Mouse (Mus musculus) neural tube, embryonic 12.5 days (tissue): ENCODE data around the gene Anxa8. TPM values are rescaled to one million over a fixed set of nuclear protein-coding genes. Genes with fewer than 3 reads are reported as not detected.

Source experiments
- ATAC-seq: fragments of 200-750 bp; cut with Nextera tagmentation; 2 replicates; pipeline ENCODE4 v1.8.0; 2017; ENCODE audit warnings: low read depth, mild to moderate bottlenecking, moderate TSS enrichment, moderate library complexity; ENCODE audit not compliant: low FRiP score
- H3K27ac ChIP-seq: fragments of 300-500 bp; sonication (generic); 2 replicates; pipeline ENCODE4 v1.5.1; 2016
- H3K27me3 ChIP-seq: fragments of 300-500 bp; sonication (generic); replicated peaks from 2 replicates; pipeline ENCODE4 v1.6.1; 2016; ENCODE audit warnings: mild to moderate bottlenecking
- H3K36me3 ChIP-seq: fragments of 300-500 bp; sonication (generic); 2 replicates; pipeline ENCODE4 v1.6.1; 2016; ENCODE audit warnings: mild to moderate bottlenecking
- H3K4me1 ChIP-seq: fragments of 300-500 bp; sonication (generic); 2 replicates; pipeline ENCODE4 v1.6.1; 2016
- H3K4me2 ChIP-seq: fragments of 300-500 bp; sonication (generic); replicated peaks from 2 replicates; pipeline ENCODE4 v1.6.1; 2016; ENCODE audit warnings: mild to moderate bottlenecking
- H3K4me3 ChIP-seq: fragments of 300-500 bp; sonication (generic); 2 replicates; pipeline ENCODE4 v1.5.1; 2016
- H3K9ac ChIP-seq: fragments of 300-500 bp; sonication (generic); 2 replicates; pipeline ENCODE4 v1.6.1; 2016; ENCODE audit warnings: mild to moderate bottlenecking
- H3K9me3 ChIP-seq: fragments of 300-500 bp; sonication (generic); 2 replicates; pipeline ENCODE4 v1.6.1; 2016; ENCODE audit warnings: mild to moderate bottlenecking
- WGBS: fragments of 180-500 bp; shearing (Covaris S2); methylation state at CpG from one replicate; pipeline ENCODE4 v1.1.7; 2016; 5-methylcytosine and 5-hydroxymethylcytosine counted together
- polyA plus RNA-seq: library from polyadenylated mRNA; unstranded; fragments of >200 nt; fragmentation: Nextera tagmentation; extraction: Ambion mirVana; gene quantifications from 2 replicates; pipeline ENCODE4 v1.2.1, GENCODE M21; 2016

The Anxa8 gene
- polyA plus RNA-seq, 1 experiment from 2014 or later: 0.49 TPM

DNA sequence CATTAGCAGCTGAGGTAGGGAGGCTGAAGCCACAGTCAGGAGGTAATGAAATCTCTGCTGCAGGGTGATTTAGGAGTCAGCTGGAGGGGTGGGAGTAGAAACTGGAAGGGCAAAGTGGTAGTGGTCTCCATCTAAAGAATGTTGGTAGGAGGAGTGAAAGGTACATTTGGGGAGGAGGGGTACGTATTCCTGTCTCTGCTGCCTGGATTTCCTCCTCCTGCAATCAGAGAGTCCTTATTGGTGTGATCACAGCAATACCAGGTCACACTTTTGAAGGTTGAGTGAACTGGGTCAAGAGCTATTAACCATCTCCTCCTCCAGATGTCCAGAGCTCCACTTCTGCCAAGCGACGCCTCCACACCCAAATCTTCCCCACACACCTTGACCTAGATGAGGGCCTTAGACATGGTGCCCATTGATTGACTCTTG, 35.2 kb downstream of the Anxa8 start:
- Histone ChIP-seq H3K4me2 (no peak overlapping the region), H3K27ac (no peak overlapping the region), H3K4me3 (no peak overlapping the region), H3K4me1 (no peaks in the 10 kb centered on the region), H3K9me3 (no peaks in the 10 kb centered on the region), H3K36me3 (no peaks in the 10 kb centered on the region), H3K27me3 (no peaks in the 10 kb centered on the region), H3K9ac (no peak overlapping the region)
- WGBS: 87% methylated on average over 3 of the region's 3 CpGs
- no peak for ATAC-seq

DNA sequence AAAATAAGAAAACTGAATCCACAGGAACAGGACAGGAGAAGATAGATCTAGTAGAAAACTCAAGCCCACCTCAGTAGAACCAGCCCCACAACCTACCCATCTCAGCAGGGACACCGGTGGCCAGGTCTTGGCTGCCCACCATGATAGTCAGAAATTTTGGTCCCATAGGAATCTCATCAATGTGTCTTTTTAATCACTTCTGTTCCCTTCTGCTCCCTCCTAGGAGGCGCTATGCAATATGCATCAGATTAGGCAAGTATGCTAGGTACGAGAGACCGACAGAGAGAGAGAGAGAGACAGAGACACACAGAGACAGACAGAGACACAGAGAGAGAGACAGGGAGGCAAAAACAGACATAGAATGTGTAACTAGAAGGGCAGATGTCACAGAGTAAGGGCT, 35.9 kb downstream of the Anxa8 start:
- Histone ChIP-seq H3K27me3 (no peaks in the 10 kb centered on the region), H3K9ac (no peak overlapping the region), H3K4me2 (no peak overlapping the region), H3K36me3 (no peaks in the 10 kb centered on the region), H3K4me3 (no peak overlapping the region), H3K9me3 (no peaks in the 10 kb centered on the region), H3K4me1 (no peaks in the 10 kb centered on the region), H3K27ac (no peak overlapping the region)
- WGBS: 95% methylated on average over 4 of the region's 4 CpGs
- ATAC-seq: no peak

DNA sequence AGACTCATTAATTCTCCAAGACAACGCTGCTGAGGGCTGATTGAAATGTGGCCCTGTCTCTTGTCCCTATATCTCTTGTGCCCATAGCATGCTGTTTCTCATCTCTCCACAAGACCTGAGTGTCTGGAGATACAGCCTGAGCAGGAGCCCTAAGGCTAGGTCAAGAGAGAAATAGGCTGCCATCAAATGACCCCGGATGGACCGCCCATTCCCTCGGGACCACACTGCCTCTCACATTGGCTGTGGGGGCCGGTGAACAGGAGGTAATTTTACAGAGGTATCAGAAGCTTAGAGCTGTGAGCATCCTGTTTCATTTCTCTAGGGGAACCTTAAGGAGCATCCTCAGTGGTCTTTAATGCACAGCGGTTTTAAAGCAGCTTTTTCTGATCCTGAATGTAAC, 45.4 kb downstream of the Anxa8 start:
- Histone ChIP-seq H3K27me3 (no peaks in the 10 kb centered on the region), H3K4me2 (no peak overlapping the region), H3K36me3 (no peaks in the 10 kb centered on the region), H3K9ac (no peak overlapping the region), H3K4me1 (peaks cover 7% of the 10 kb centered on the region; the same call in 1 of the 2 replicates), H3K27ac (no peak overlapping the region), H3K4me3 (no peak overlapping the region), H3K9me3 (no peaks in the 10 kb centered on the region)
- WGBS: 67% methylated on average over 6 of the region's 6 CpGs
- no peak for ATAC-seq

DNA sequence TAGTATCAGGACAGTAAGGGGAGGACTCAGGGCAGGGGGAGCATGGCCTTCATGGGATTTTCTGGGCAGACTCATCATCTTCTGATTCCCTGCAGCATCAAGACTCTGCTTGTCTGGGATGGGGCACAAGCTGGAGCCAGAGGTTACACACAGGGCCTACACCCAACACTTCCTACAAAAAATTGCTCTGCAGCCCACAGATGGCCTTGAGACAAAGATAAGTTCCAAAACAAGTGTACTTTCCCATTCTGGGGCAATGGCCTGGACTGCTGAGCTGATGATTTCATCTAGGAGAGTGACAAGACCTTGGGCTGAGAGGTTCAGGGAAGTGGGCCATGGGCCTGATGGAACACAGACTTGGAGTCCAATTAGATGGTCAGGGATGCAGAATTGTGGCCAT, 49.6 kb downstream of the Anxa8 start:
- no peaks in the 10 kb centered on the region for H3K9me3 ChIP-seq

GRCm38 (mm10) chr14:34139671-34140664, 54.2 kb downstream of the Anxa8 start:
- no peak overlapping the region for H3K9ac ChIP-seq
- H3K27ac ChIP-seq: no peak overlapping the region
- WGBS: 84% methylated on average over 15 of the region's 15 CpGs
- H3K4me1 ChIP-seq: no peaks in the 10 kb centered on the region
- no peaks in the 10 kb centered on the region for H3K9me3 ChIP-seq
- H3K4me3 ChIP-seq: no peak overlapping the region
- no peak for ATAC-seq
- no peak overlapping the region for H3K4me2 ChIP-seq
- no peaks in the 10 kb centered on the region for H3K27me3 ChIP-seq
- no peaks in the 10 kb centered on the region for H3K36me3 ChIP-seq

More for the DNA sequence above, 49.6 kb downstream of the Anxa8 start:
- no peak for ATAC-seq
- H3K4me2 ChIP-seq: no peak overlapping the region
- no peaks in the 10 kb centered on the region for H3K27me3 ChIP-seq
- no peak overlapping the region for H3K9ac ChIP-seq
- H3K4me1 ChIP-seq: peaks cover 7% of the 10 kb centered on the region; the same call in 1 of the 2 replicates
- H3K27ac ChIP-seq: no peak overlapping the region
- H3K36me3 ChIP-seq: no peaks in the 10 kb centered on the region
- no peak overlapping the region for H3K4me3 ChIP-seq

- no peak overlapping the region for H3K4me2 ChIP-seq
- 83% methylated on average over 1 of the region's 1 CpGs for WGBS
- no peaks in the 10 kb centered on the region for H3K36me3 ChIP-seq
- H3K27me3 ChIP-seq: no peaks in the 10 kb centered on the region
- no peaks in the 10 kb centered on the region for H3K4me1 ChIP-seq
- no peak overlapping the region for H3K4me3 ChIP-seq
- no peaks in the 10 kb centered on the region for H3K9me3 ChIP-seq
- no peak overlapping the region for H3K27ac ChIP-seq
- H3K9ac ChIP-seq: no peak overlapping the region
- ATAC-seq: no peak
Measured at GRCm38 (mm10) chr14:34142316-34142715, 56.5 kb downstream of the Anxa8 start.

- no peak overlapping the region for H3K9ac ChIP-seq
- ATAC-seq: no peak
- H3K4me3 ChIP-seq: no peak overlapping the region
- 92% methylated on average over 10 of the region's 10 CpGs for WGBS
- H3K9me3 ChIP-seq: no peaks in the 10 kb centered on the region
- H3K27me3 ChIP-seq: no peaks in the 10 kb centered on the region
- no peak overlapping the region for H3K27ac ChIP-seq
- no peak overlapping the region for H3K4me2 ChIP-seq
- no peaks in the 10 kb centered on the region for H3K4me1 ChIP-seq
- no peaks in the 10 kb centered on the region for H3K36me3 ChIP-seq
Measured at GRCm38 (mm10) chr14:34142915-34143314, 57.1 kb downstream of the Anxa8 start.

Other genes with a start within 250 kb of the Anxa8 start
- 12.5 and 14.6 TPM in 2 replicates for gene Gdf10, start 162.4 kb upstream of the Anxa8 start, polyA plus RNA-seq
- gene Gdf2, start 144.9 kb upstream of the Anxa8 start, polyA plus RNA-seq: not detected in 2 replicates
- gene Rbp3, start 132.0 kb upstream of the Anxa8 start, polyA plus RNA-seq: not detected in 2 replicates
- gene Zfp488, start 107.2 kb upstream of the Anxa8 start, polyA plus RNA-seq: 0.04 and 0.18 TPM in 2 replicates
- gene Gm30083, start 70.8 kb upstream of the Anxa8 start, polyA plus RNA-seq: not detected in 2 replicates
- not detected in 2 replicates for gene Gm5460, start 69.2 kb upstream of the Anxa8 start, polyA plus RNA-seq
- not detected in 2 replicates for gene Antxrl, start 33.3 kb upstream of the Anxa8 start, polyA plus RNA-seq
- gene A630023A22Rik, start 16.8 kb downstream of the Anxa8 start, polyA plus RNA-seq: not detected in 2 replicates
- gene Npy4r, start 66.5 kb downstream of the Anxa8 start, polyA plus RNA-seq: 0.05 TPM in 2 replicates
- 2.3 and 3.1 TPM in 2 replicates for gene Gprin2, start 115.7 kb downstream of the Anxa8 start, polyA plus RNA-seq
- gene Syt15, start 133.6 kb downstream of the Anxa8 start, polyA plus RNA-seq: 0.28 and 0.38 TPM in 2 replicates
- 7.0 and 7.2 TPM in 2 replicates for gene Shld2, start 224.5 kb downstream of the Anxa8 start, polyA plus RNA-seq
- gene Glud1, start 224.7 kb downstream of the Anxa8 start, polyA plus RNA-seq: 95.7 and 107 TPM in 2 replicates